Mouse (Mus musculus) embryonic facial prominence, embryonic 12.5 days (tissue): Measurements from ENCODE around the gene Rbp2. TPM values are rescaled to one million over a fixed set of nuclear protein-coding genes. Genes with fewer than 3 reads are reported as not detected.

Source experiments
- ATAC-seq: fragments of 200-750 bp; cut with Nextera tagmentation; 2 replicates; pipeline ENCODE4 v1.8.0; 2017; ENCODE audit not compliant: insufficient number of reproducible peaks, insufficient read depth, low FRiP score, low TSS enrichment
- H3K27ac ChIP-seq: fragments of 300-500 bp; sonication (generic); 2 replicates; pipeline ENCODE4 v1.5.1; 2016; ENCODE audit warnings: mild to moderate bottlenecking
- H3K27me3 ChIP-seq: fragments of 300-500 bp; sonication (generic); 2 replicates; pipeline ENCODE4 v1.6.1; 2016; ENCODE audit warnings: mild to moderate bottlenecking, moderate library complexity
- H3K36me3 ChIP-seq: fragments of 300-500 bp; sonication (generic); 2 replicates; pipeline ENCODE4 v1.6.1; 2016; ENCODE audit warnings: mild to moderate bottlenecking
- H3K4me1 ChIP-seq: fragments of 300-500 bp; sonication (generic); 2 replicates; pipeline ENCODE4 v1.6.1; 2016
- H3K4me2 ChIP-seq: fragments of 300-500 bp; sonication (generic); replicated peaks from 2 replicates; pipeline ENCODE4 v1.6.1; 2016; ENCODE audit warnings: mild to moderate bottlenecking, moderate library complexity
- H3K4me3 ChIP-seq: fragments of 300-500 bp; sonication (generic); 2 replicates; pipeline ENCODE4 v1.5.1; 2016; ENCODE audit warnings: mild to moderate bottlenecking
- H3K9ac ChIP-seq: fragments of 300-500 bp; sonication (generic); 2 replicates; pipeline ENCODE4 v1.6.1; 2016; ENCODE audit warnings: mild to moderate bottlenecking, moderate library complexity
- H3K9me3 ChIP-seq: fragments of 300-500 bp; sonication (generic); 2 replicates; pipeline ENCODE4 v1.6.1; 2016; ENCODE audit warnings: mild to moderate bottlenecking, moderate library complexity
- WGBS: fragments of 180-500 bp; shearing (Covaris S2); methylation state at CpG from one replicate; pipeline ENCODE4 v1.1.7; 2016; 5-methylcytosine and 5-hydroxymethylcytosine counted together
- polyA plus RNA-seq: library from polyadenylated mRNA; unstranded; fragments of >200 nt; fragmentation: Nextera tagmentation; extraction: Ambion mirVana; gene quantifications from 2 replicates; pipeline ENCODE4 v1.2.1, GENCODE M21; 2016

Gene Rbp2
- polyA plus RNA-seq, 1 experiment from 2014 or later = 0.35 TPM

DNA sequence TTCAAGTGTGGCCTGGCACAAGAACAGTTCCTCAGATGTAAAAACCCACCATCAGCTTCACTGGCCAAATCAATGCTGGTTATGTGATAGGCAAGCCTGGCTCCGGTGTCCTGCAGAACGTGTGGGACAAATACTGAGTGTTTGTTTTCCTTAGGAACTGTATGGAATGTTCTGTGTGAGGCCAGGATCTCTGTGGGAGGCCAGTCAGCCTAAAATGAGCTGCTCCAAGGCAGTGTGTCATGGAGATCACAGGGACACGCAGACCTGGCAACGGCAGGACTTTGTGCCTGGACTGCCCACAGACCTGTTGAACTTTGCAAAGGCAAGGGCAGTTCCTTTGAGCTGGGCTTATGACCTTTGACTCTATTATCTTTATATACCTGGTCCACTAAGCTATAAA is 4.2 kb downstream of the Rbp2 start:
- Histone ChIP-seq H3K4me3 (no peak overlapping the region), H3K27ac (no peak overlapping the region), H3K27me3 (no peaks in the 10 kb centered on the region), H3K4me2 (no peak overlapping the region), H3K9ac (no peak overlapping the region), H3K4me1 (no peaks in the 10 kb centered on the region), H3K36me3 (no peaks in the 10 kb centered on the region), H3K9me3 (no peaks in the 10 kb centered on the region)
- ATAC-seq = no peak
- WGBS = 45% methylated on average over 4 of the region's 4 CpGs

DNA sequence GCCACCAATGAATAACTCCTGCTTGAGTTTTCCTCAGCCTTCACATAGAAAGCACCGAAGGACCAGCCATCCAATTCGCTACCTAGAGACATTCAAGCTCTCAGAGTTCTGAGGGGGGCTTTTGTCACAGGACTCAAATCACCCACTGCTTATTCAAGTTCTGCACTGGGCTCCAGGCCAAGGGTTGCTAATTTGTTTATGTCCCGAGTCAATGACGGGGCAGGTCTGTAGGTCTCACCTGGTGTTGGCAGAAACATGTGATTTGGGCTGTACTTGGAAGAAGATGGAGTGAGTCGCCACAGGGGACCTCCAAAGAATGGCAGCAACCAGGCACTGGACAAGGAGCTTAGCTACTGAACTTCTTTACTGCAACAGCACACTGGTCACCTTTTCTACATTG is 5.2 kb downstream of the Rbp2 start:
- Histone ChIP-seq H3K9ac (no peak overlapping the region), H3K4me1 (no peaks in the 10 kb centered on the region), H3K36me3 (no peaks in the 10 kb centered on the region), H3K4me2 (no peak overlapping the region), H3K27ac (no peak overlapping the region), H3K9me3 (no peaks in the 10 kb centered on the region), H3K27me3 (no peaks in the 10 kb centered on the region), H3K4me3 (no peak overlapping the region)
- ATAC-seq = no peak
- 83% methylated on average over 5 of the region's 5 CpGs for WGBS

DNA sequence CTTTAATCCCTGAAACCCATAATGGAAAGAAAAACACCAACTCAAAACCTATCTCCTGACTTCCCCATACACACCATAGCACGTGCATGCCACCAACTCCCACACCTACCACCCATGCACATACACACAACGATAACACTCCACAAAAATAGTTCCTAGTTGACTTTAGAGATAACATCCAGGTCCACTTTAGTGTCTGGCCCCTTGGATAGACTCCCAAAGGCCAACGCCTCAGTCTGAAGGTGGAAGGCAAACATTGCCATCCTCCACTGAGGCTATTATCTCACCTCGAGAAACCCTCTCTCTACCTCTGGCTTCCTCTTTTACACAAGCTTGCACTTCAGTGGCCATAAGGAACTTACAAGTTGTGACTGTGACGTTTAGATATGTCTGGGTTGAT is 6.3 kb downstream of the Rbp2 start:
- H3K4me3 ChIP-seq = no peak overlapping the region
- H3K4me2 ChIP-seq = no peak overlapping the region
- WGBS = 87% methylated on average over 5 of the region's 5 CpGs
- H3K27me3 ChIP-seq = no peaks in the 10 kb centered on the region
- no peak overlapping the region for H3K9ac ChIP-seq
- no peak for ATAC-seq
- H3K27ac ChIP-seq = no peak overlapping the region
- no peaks in the 10 kb centered on the region for H3K36me3 ChIP-seq
- no peaks in the 10 kb centered on the region for H3K9me3 ChIP-seq
- no peaks in the 10 kb centered on the region for H3K4me1 ChIP-seq

DNA sequence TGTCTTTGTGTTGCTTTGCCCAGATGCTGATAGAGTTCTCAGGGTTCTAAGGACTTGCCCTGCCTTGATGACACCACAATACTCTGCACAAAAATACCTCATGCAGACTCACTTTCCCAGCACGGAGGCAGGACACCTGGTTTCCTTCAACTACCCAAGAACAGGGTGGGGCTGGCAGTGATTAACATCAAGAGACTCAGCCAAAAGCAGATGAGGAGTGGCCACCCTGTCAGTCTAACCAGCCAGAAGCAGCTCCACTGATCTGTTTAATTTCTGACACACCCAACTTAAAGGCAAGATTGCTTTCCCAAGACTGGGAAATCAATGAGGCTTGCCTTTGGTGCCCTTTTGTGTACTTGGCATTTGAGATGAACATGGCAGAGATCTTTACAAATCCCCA is 6.9 kb downstream of the Rbp2 start:
- Histone ChIP-seq H3K4me1 (peaks cover 3% of the 10 kb centered on the region; the same call in 1 of the 2 replicates), H3K27me3 (no peaks in the 10 kb centered on the region), H3K36me3 (no peaks in the 10 kb centered on the region), H3K9me3 (no peaks in the 10 kb centered on the region), H3K9ac (no peak overlapping the region), H3K27ac (no peak overlapping the region), H3K4me3 (no peak overlapping the region), H3K4me2 (no peak overlapping the region)
- WGBS = 46% methylated on average over 1 of the region's 1 CpGs
- ATAC-seq = no peak

DNA sequence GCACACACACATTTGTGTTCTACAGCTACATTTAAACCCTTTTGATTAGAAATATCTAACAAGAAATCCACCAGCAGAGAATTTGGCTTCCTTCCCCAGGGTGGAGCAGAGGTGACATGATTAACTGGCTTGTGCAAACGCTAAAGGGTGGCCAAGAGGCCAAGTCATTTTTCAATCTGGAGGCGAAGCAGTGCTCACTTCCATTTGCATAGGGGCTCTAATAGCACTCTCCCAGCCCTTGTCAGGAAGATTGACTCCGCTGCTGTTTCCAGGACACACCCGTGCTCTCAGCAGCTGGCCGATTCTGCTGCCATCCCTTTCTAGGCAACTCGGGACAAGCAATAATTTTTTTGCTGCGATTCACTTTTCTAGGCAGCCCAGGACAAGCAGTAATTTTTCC is 11.2 kb downstream of the Rbp2 start:
- no peak for ATAC-seq
- peaks cover 7% of the 10 kb centered on the region; the same call in 1 of the 2 replicates for H3K4me1 ChIP-seq
- H3K36me3 ChIP-seq = no peaks in the 10 kb centered on the region
- H3K9me3 ChIP-seq = no peaks in the 10 kb centered on the region
- no peak overlapping the region for H3K4me2 ChIP-seq
- no peaks in the 10 kb centered on the region for H3K27me3 ChIP-seq
- H3K9ac ChIP-seq = no peak overlapping the region
- 46% methylated on average over 7 of the region's 7 CpGs for WGBS
- H3K27ac ChIP-seq = no peak overlapping the region
- H3K4me3 ChIP-seq = no peak overlapping the region

DNA sequence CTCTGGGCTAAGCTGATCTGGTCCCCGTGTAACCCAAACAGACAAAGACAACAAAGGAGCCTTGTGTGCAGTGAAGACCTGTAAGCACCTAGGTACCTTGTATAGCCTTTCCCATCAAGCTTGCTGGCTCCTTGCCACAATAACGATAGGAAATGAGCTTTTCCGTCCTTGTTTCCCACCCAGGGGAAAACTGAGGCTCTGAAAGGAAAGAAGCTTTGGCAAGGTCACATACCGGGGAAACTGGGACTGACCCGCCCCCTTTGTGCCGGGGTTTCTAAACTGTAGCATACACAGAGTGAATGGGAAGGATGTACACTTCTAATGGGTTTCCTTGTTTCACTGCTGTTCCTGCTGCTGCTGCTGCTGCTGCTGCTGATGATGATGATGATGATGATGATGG is 12.1 kb downstream of the Rbp2 start:
- no peaks in the 10 kb centered on the region for H3K9me3 ChIP-seq
- no peak overlapping the region for H3K4me2 ChIP-seq
- H3K27me3 ChIP-seq = no peaks in the 10 kb centered on the region
- no peak overlapping the region for H3K27ac ChIP-seq
- H3K4me1 ChIP-seq = peaks cover 7% of the 10 kb centered on the region; the same call in 1 of the 2 replicates
- H3K4me3 ChIP-seq = no peak overlapping the region
- WGBS = 40% methylated on average over 6 of the region's 6 CpGs
- no peak overlapping the region for H3K9ac ChIP-seq
- no peak; the same call in 1 of the 2 replicates for ATAC-seq
- H3K36me3 ChIP-seq = no peaks in the 10 kb centered on the region

DNA sequence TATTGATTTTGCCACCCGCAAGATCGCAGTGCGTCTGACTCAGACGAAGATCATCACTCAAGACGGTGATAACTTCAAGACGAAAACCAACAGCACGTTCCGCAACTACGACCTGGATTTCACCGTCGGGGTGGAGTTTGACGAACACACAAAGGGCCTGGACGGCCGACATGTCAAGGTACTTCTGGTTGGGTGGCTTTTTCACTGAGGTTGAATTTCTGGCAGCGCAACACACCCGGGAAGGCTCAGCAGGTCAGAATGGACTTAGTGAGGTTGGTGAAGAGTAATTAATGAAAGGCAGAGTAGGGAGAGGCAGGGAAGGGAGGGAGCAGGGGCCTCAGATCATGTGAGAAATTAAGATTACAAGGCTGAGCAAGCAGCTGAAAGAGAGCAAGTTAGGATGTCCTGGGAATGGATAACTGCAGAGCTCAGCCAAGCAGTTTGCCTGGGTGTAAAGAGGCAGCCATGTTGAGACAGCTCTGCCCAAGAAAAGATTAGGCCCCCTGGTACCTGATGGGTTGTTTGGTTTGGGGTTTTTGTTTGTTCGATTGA is 12.9 kb downstream of the Rbp2 start:
- H3K9ac ChIP-seq = no peak overlapping the region
- peaks cover 7% of the 10 kb centered on the region; the same call in 1 of the 2 replicates for H3K4me1 ChIP-seq
- no peaks in the 10 kb centered on the region for H3K36me3 ChIP-seq
- no peaks in the 10 kb centered on the region for H3K27me3 ChIP-seq
- no peak overlapping the region for H3K4me3 ChIP-seq
- ATAC-seq = no peak
- no peaks in the 10 kb centered on the region for H3K9me3 ChIP-seq
- H3K4me2 ChIP-seq = no peak overlapping the region
- WGBS = 86% methylated on average over 17 of the region's 17 CpGs
- H3K27ac ChIP-seq = no peak overlapping the region

DNA sequence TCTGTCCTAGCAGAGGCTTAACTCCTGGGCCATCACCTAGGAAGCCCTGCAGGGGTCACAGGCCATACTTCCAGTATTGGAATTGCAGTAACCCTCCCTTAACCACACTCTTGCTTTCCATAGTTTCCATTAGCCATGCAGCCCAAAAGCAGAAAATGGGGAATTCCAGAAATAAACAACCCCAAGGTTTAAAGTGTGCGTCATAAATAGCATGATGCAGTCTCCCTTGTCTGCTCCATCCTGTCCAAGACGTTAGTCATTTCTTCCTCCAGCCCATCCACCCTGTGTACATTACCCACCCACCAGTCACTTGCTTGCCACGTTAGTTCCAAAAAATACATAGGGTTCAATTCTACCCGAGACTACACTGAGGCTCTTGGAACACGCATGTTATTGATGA is 13.7 kb downstream of the Rbp2 start:
- Histone ChIP-seq H3K27me3 (no peaks in the 10 kb centered on the region), H3K4me2 (no peak overlapping the region), H3K27ac (no peak overlapping the region), H3K4me3 (no peak overlapping the region), H3K36me3 (no peaks in the 10 kb centered on the region), H3K9me3 (no peaks in the 10 kb centered on the region), H3K4me1 (peaks cover 7% of the 10 kb centered on the region; the same call in 1 of the 2 replicates), H3K9ac (no peak overlapping the region)
- 89% methylated on average over 5 of the region's 5 CpGs for WGBS
- ATAC-seq = no peak

DNA sequence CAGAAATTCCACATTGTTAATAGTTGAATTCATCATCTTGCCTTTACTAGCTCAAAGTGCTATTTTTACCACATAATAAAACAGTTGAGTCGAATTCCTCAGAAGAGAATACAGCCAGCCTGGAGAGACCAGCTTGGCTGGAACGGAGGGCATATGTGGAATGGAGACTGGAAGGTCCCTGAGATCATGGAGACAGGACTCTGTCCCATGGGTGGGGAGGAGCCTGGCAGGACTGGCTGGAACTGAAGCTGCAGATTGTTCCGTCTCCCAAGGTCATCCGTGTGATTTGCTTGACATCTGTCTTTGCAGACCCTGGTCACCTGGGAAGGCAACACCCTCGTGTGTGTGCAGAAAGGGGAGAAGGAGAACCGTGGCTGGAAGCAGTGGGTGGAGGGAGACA is 21.6 kb downstream of the Rbp2 start:
- no peak for ATAC-seq
- no peak overlapping the region for H3K4me3 ChIP-seq
- H3K27me3 ChIP-seq = no peaks in the 10 kb centered on the region
- no peaks in the 10 kb centered on the region for H3K36me3 ChIP-seq
- no peak overlapping the region for H3K9ac ChIP-seq
- 0 out of 2 replicates have a peak, but pooled peaks cover 5% of the 10 kb centered on the region for H3K4me1 ChIP-seq
- H3K27ac ChIP-seq = no peak overlapping the region
- H3K4me2 ChIP-seq = no peak overlapping the region
- WGBS = 79% methylated on average over 6 of the region's 6 CpGs
- H3K9me3 ChIP-seq = no peaks in the 10 kb centered on the region

DNA sequence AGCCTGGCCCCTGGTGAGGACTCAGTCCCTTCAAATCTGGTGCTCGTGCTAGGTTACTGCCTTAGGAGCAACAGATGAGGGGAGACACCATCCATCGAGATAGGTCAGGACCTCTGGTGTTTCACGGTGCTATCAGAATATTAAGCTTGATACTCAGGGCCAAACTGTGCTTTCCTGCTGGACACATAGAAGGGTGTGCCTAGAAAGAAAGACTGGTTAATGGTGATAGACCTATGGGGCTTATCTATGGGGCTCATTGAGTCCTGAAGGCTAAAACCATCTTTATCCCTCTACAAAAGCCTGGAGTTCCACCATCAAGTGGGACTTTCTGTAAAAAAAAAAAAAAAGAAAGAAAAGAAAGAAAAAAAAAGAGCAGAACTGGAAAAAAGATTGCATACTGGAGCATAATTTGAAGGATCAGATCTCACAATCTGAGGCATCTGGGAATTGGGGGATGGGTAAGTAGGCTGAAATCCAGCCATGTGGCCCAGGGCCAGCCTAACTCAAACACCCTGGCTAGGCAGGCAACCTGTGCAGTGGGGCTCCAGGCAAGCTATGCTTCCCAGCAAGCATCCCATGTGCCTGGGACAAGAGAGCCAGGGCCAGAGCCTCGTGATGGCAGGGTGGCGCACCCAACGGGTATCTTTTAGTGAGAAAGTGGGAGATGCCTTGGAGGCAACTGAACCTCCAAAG is 24.6 kb downstream of the Rbp2 start:
- Histone ChIP-seq H3K9ac (no peak overlapping the region), H3K27me3 (no peaks in the 10 kb centered on the region), H3K4me3 (no peak overlapping the region), H3K9me3 (no peaks in the 10 kb centered on the region), H3K27ac (no peak overlapping the region), H3K36me3 (no peaks in the 10 kb centered on the region), H3K4me1 (0 out of 2 replicates have a peak, but pooled peaks cover 5% of the 10 kb centered on the region), H3K4me2 (no peak overlapping the region)
- ATAC-seq = no peak
- 80% methylated on average over 6 of the region's 6 CpGs for WGBS

DNA sequence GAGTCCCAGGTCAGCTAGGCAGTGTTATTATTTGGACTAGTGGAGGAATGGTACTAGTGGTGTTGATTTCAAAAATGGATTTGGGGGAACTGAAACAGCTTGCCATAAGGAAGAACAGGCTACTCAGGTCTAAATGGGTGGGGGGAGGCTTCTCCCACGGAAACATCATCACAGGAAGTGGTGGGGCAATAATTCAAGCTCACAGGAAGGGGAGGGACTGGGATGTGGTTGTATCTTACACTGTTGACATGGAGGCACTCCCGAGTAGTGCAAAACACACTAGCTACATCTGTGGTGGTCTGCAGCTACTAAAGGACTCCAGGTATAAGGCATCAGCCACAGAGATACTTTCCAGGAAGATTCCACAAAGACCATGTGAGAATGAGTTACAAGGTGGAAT is 38.0 kb downstream of the Rbp2 start:
- Histone ChIP-seq H3K27ac (no peak overlapping the region), H3K36me3 (no peaks in the 10 kb centered on the region), H3K9ac (no peak overlapping the region), H3K4me2 (no peak overlapping the region), H3K4me3 (no peak overlapping the region), H3K27me3 (no peaks in the 10 kb centered on the region), H3K4me1 (no peaks in the 10 kb centered on the region), H3K9me3 (no peaks in the 10 kb centered on the region)
- WGBS = 72% methylated on average over 2 of the region's 2 CpGs
- ATAC-seq = no peak

DNA sequence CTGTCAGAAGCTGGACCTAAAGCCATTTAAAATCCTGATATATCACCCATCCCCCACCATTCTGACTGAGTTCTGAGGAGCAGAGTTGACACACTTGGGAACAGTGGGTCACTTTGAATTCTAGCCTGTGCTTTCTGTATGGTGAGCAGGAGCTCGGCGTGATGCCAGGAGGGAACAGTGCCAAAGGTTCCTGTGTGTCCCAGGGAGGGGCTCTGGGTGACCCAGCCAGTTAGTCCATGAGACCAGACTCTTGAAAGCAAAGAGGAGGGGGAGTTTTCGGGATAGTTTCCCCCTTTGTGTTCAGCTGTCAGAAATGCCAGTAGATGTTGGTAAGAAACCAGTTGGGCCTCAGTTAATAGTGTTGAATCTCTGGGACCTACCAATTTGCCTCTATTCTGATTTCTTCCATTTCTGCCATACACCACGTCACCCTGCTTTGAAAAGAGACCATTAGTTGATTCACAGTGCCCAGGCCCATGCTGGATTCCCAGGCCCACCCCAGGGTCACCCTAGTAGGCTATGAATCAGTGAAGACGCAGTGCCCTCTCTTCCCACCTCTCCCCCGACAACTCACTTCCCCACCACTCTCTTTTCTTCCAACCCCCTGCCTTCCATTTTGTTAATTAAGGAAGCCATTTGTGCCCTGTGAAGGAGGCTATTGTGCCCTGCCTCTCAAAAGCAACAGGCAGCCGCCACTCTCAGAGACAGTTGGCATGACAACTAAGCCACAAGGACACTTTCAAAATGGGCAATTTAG is 39.0 kb downstream of the Rbp2 start:
- ATAC-seq = no peak
- H3K4me3 ChIP-seq = no peak overlapping the region
- H3K9ac ChIP-seq = no peak overlapping the region
- H3K4me2 ChIP-seq = no peak overlapping the region
- H3K27ac ChIP-seq = no peak overlapping the region
- no peaks in the 10 kb centered on the region for H3K36me3 ChIP-seq
- H3K9me3 ChIP-seq = no peaks in the 10 kb centered on the region
- H3K27me3 ChIP-seq = no peaks in the 10 kb centered on the region
- 59% methylated on average over 7 of the region's 7 CpGs for WGBS
- H3K4me1 ChIP-seq = no peaks in the 10 kb centered on the region
